Mouse (Mus musculus) brain, embryonic 18.5 days (tissue): ENCODE measurements around the gene Mmaa.

Experiments used
- DNase-seq: peaks from one replicate; pipeline ENCODE4 v3.0.0-alpha.2; 2012; ENCODE audit warnings: low read depth, low spot score

Mmaa gene

GRCm38 (mm10) chr8:79222752-79223141, 72.0 kb downstream of the Mmaa start:
- DNase-seq, result no peak

- DNase-seq, result no peak
Observed at GRCm38 (mm10) chr8:79222106-79222751, 72.5 kb downstream of the Mmaa start.
